Mouse (Mus musculus): ENCODE measurements around the gene P2rx7.

DNA sequence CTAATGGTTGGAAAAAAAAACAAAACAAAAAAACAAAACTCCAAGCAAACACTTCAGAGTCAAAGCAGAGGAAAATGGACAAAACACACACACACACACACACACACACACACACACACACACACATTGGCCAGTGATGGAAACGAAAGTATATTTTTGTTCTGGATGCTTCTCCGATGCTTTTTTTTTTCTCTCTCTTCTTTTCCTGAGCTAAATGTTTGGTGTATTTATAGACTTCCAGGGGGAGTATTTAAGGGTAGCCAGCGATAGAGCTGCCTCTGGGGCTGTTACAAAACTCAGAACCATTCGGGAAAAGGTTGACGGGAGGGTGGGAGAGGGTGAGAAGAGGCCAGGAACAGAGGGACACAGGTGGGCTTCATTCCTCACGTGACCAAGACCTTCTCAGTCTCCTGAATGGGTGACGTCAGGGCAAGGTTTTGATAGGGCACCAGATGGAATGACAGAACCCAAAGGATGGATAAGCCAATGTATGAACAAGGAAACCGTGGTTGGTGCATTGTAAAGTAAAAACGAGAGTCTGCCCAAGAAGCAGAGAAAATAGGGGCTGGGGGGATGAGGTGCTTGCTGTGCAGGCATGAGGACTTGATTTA lies 23.9 kb upstream of the P2rx7 start:
- TF ChIP-seq POLR2A (IDR thresholded peaks at IDR 0.05; ENCODE audit: borderline replicate concordance, extremely low read depth, insufficient read depth, insufficient read length, poor library complexity, severe bottlenecking) (no peak), CTCF (IDR thresholded peaks at IDR 0.05; ENCODE audit: borderline replicate concordance, extremely low read depth, insufficient read depth, insufficient read length) (no peak)

Data from brain, embryonic 14.5 days (tissue).